Mouse (Mus musculus) adrenal gland, postnatal 4 days (tissue): ENCODE data around the gene Ifna6. TPM values are rescaled to one million over a fixed set of nuclear protein-coding genes. Genes with fewer than 3 reads are reported as not detected.
A peak's percentile ranks its signal among the peaks of the same experiment; 100 is the strongest.
"Not testable (repeated sequence)": the region's sequence is repeated elsewhere in the genome, so short reads cannot be mapped to it uniquely, and the experiment has no call there.

Experiments used
- DNase-seq, 2 experiments: peaks; one replicate each; pipeline ENCODE4 v3.0.0; 2021 to 2022; ENCODE audit warnings: low spot score in 2 of 2, mixed read lengths in 2 of 2
- long read RNA-seq, 2 experiments: library from polyadenylated mRNA; stranded (forward); transcript quantifications; one replicate each; pipeline ENCODE4 v2.0.0; 2021
- total RNA-seq, 2 experiments: library from RNA; stranded (reverse); gene quantifications; 2 replicates each; pipeline ENCODE4 v1.2.3; 2021

Gene Ifna6
- not detected for total RNA-seq
- long read RNA-seq, experiment 1, result 0 reads
- long read RNA-seq, experiment 2, result 0 reads

DNA sequence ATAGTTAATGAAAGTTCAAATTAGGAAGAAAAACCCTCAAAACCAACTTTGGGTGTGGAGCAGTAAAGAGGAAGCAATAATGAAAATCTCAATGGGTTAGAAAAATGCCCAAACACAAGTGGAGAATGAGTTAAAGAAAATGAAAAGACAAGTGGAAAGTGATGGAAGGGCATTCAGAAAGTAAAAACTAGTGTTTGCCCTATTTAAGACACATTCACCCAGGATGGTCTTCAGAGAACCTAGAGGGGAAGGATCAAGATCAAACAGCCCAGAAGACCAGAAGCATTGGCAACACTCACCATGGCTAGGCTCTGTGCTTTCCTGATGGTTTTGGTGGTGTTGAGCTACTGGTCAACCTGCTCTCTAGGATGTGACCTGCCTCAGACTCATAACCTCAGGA lies at the start of gene Ifna6:
Gene Ifna6, plus strand, starts transcription at position 301 of the 400 bp plus-strand sequence.
- not testable (repeated sequence) for DNase-seq

GRCm38 (mm10) chr4:88779550-88779949 lies 47.7 kb upstream of the Ifna6 start, which contains the start of gene Gm13272:
TSS of gene Gm13272 (plus strand) at chr4:88779850.
- DNase-seq, result not testable (repeated sequence)

DNA sequence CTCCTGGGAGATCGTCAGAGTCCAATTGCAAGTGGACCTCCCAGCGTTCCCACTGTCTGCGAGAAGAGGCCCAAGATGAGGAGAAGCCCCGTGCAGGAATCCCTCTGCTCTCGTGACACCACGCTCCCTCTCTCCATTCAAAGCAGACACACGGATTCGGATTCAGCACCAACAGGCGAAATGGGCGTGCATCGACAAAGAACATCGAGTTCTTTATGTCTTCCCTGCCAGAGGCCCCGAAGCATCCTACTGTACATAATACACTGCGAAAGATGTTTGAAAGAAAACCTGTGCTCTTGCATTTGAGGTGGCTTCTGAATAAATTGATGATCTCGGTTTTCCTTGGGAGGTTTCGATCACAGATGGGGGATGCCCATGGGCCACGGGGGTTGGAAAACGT lies 46.9 kb upstream of the Ifna6 start:
- not testable (repeated sequence) for DNase-seq

DNA sequence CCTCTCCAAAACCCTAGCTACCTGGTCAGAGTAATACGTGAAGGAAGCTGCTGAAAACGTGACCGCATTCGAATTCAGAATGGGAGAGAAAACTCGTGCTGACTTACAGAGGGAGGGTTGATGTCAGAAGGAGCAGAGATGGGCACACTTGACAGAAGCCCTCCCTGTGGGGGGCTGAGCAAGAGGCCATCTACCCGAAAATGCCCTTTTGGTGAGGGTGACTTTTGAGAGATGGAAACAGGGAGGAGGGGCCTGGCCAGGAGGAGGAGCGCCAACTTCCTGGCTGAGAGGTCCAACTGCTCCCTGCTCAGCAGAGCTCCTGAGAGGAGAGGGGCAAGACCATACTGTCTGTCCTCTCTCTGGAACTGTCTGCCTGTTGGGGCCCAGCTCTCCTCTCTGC lies 45.4 kb upstream of the Ifna6 start, which contains the start of gene Ifnz:
Gene Ifnz, plus strand, starts transcription at position 301 of the 400 bp plus-strand sequence.
- not testable (repeated sequence) for DNase-seq

- DNase-seq, result not testable (repeated sequence)
Measured at GRCm38 (mm10) chr4:88782335-88782734, 44.9 kb upstream of the Ifna6 start.

DNA sequence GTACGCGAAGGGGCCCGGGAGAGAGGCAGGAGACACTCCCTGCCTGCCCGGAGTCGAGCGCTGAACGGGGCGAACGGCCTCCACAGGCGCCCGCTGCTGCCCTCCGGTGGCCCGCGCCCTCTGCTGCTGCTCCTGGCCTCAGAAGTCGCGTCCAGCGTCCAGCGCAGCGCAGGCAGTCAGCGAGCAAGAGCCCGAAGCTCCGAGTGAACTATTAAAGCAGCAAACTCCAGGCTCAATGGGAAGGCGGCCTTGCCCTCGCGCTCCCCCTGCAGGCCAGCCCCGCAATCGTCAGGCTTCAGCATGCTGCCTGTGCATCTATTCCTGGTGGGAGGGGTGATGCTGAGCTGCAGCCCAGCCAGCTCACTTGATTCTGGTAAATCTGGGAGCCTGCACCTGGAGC lies 41.8 kb upstream of the Ifna6 start, which contains the start of gene Gm13276:
Gene Gm13276, plus strand, starts transcription at position 301 of the 400 bp plus-strand sequence.
- not testable (repeated sequence) for DNase-seq

- peak; percentile 14 to 16 for DNase-seq
Measured at GRCm38 (mm10) chr4:88788402-88788801, 38.8 kb upstream of the Ifna6 start, which contains the start of gene Gm13277. TSS of gene Gm13277 (plus strand) at chr4:88788632.

DNA sequence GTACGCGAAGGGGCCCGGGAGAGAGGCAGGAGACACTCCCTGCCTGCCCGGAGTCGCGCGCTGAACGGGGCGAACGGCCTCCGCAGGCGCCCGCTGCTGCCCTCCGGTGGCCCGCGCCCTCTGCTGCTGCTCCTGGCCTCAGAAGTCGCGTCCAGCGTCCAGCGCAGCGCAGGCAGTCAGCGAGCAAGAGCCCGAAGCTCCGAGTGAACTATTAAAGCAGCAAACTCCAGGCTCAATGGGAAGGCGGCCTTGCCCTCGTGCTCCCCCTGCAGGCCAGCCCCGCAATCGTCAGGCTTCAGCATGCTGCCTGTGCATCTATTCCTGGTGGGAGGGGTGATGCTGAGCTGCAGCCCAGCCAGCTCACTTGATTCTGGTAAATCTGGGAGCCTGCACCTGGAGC lies 36.0 kb upstream of the Ifna6 start, which contains the start of gene Gm13278:
Gene Gm13278, plus strand, starts transcription at position 301 of the 400 bp plus-strand sequence.
- not testable (repeated sequence) for DNase-seq

DNA sequence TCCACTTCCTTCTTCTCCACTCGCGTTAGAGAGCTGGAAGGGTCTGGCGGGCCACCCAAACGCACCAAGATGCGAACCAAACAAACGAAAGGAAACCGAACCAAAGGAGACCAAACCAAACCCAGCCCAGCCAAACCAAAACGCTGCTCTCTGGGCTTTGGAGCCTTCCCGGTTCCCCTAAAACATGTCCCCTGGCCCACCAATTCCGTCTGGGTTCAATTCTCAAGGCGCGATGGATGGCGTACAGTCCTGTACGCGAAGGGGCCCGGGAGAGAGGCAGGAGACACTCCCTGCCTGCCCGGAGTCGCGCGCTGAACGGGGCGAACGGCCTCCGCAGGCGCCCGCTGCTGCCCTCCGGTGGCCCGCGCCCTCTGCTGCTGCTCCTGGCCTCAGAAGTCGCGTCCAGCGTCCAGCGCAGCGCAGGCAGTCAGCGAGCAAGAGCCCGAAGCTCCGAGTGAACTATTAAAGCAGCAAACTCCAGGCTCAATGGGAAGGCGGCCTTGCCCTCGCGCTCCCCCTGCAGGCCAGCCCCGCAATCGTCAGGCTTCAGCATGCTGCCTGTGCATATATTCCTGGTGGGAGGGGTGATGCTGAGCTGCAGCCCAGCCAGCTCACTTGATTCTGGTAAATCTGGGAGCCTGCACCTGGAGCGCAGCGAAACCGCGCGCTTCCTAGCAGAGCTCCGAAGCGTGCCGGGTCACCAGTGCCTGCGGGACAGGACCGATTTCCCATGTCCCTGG lies 33.1 kb upstream of the Ifna6 start, which contains the start of gene Gm13275:
Gene Gm13275, plus strand, starts transcription at position 552 of the 740 bp plus-strand sequence.
- peak; percentile 34 to 37 for DNase-seq

- DNase-seq, result not testable (repeated sequence)
Measured at GRCm38 (mm10) chr4:88797097-88797496, 30.1 kb upstream of the Ifna6 start, which contains the start of gene Gm13279. TSS of gene Gm13279 (plus strand) at chr4:88797397.

DNA sequence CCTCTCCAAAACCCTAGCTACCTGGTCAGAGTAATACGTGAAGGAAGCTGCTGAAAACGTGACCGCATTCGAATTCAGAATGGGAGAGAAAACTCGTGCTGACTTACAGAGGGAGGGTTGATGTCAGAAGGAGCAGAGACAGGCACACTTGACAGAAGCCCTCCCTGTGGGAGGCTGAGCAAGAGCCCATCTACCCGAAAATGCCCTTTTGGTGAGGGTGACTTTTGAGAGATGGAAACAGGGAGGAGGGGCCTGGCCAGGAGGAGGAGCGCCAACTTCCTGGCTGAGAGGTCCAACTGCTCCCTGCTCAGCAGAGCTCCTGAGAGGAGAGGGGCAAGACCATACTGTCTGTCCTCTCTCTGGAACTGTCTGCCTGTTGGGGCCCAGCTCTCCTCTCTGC lies 27.9 kb upstream of the Ifna6 start, which contains the start of gene Gm13285:
Gene Gm13285, plus strand, starts transcription at position 301 of the 400 bp plus-strand sequence.
- not testable (repeated sequence) for DNase-seq

DNA sequence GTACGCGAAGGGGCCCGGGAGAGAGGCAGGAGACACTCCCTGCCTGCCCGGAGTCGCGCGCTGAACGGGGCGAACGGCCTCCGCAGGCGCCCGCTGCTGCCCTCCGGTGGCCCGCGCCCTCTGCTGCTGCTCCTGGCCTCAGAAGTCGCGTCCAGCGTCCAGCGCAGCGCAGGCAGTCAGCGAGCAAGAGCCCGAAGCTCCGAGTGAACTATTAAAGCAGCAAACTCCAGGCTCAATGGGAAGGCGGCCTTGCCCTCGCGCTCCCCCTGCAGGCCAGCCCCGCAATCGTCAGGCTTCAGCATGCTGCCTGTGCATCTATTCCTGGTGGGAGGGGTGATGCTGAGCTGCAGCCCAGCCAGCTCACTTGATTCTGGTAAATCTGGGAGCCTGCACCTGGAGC lies 24.3 kb upstream of the Ifna6 start, which contains the start of gene Gm13287:
Gene Gm13287, plus strand, starts transcription at position 301 of the 400 bp plus-strand sequence.
- not testable (repeated sequence) for DNase-seq

- not testable (repeated sequence) for DNase-seq
Measured at GRCm38 (mm10) chr4:88805231-88805630, 22.0 kb upstream of the Ifna6 start, which contains the start of gene Gm13288. TSS of gene Gm13288 (plus strand) at chr4:88805531.

DNA sequence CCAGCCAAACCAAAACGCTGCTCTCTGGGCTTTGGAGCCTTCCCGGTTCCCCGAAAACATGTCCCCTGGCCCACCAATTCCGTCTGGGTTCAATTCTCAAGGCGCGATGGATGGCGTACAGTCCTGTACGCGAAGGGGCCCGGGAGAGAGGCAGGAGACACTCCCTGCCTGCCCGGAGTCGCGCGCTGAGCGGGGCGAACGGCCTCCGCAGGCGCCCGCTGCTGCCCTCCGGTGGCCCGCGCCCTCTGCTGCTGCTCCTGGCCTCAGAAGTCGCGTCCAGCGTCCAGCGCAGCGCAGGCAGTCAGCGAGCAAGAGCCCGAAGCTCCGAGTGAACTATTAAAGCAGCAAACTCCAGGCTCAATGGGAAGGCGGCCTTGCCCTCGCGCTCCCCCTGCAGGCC lies 21.5 kb upstream of the Ifna6 start:
- not testable (repeated sequence) for DNase-seq

DNA sequence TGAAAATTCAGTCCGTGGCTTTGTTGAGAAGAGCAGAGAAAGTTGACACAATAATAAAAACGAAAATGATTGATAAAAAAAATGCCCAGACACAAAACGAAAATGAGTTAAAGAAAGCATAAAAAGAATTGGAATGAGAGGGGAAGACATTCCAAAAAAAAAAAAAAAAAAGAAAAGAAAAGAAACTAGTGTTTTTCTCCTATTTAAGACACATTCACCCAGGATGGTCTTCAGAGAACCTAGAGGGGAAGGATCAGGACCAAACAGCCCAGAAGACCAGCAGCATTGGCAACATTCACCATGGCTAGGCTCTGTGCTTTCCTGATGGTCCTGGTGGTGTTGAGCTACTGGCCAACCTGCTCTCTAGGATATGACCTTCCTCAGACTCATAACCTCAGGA lies 11.3 kb upstream of the Ifna6 start, which contains the start of gene Ifna7:
Gene Ifna7, plus strand, starts transcription at position 301 of the 400 bp plus-strand sequence.
- no peak for DNase-seq

GRCm38 (mm10) chr4:88819659-88820058 lies 7.6 kb upstream of the Ifna6 start, which contains the start of gene Ifna11:
TSS of gene Ifna11 (plus strand) at chr4:88819959.
- DNase-seq, result no peak

DNA sequence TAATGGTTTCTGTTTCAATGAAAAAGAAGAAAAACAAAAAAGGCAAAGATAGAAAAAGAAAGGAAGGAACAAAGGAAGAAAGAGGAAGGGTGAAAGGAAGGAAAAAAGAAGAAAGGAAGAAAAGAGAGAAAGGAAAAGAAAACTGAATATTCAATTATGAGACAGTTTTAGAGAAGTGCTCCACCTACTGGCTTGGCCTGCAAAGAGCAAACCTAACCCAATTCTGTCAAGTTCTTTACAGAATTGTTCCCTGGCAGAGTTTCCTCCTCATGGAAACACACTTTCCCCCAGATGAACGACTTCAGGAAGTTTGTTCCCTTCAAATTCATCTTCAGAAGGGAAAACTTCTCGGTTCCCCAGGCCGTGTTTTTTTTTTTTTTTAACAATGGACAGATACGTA lies 4.2 kb upstream of the Ifna6 start:
- DNase-seq, result no peak

GRCm38 (mm10) chr4:88830523-88830922 lies 3.3 kb downstream of the Ifna6 start:
- DNase-seq, result no peak

DNA sequence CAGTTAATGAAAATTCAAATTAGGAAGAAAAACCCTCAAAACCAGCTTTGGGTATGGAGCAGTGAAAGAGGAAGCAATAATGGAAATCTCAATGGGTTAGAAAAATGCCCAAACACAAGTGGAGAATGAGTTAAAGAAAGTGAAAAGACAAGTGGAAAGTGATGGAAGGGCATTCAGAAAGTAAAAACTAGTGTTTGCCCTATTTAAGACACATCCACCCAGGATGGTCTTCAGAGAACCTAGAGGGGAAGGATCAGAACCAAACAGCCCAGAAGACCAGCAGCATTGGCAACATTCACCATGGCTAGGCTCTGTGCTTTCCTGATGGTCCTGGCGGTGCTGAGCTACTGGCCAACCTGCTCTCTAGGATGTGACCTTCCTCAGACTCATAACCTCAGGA lies 8.0 kb downstream of the Ifna6 start, which contains the start of gene Ifna5:
Gene Ifna5, plus strand, starts transcription at position 301 of the 400 bp plus-strand sequence.
- DNase-seq, result not testable (repeated sequence)

DNA sequence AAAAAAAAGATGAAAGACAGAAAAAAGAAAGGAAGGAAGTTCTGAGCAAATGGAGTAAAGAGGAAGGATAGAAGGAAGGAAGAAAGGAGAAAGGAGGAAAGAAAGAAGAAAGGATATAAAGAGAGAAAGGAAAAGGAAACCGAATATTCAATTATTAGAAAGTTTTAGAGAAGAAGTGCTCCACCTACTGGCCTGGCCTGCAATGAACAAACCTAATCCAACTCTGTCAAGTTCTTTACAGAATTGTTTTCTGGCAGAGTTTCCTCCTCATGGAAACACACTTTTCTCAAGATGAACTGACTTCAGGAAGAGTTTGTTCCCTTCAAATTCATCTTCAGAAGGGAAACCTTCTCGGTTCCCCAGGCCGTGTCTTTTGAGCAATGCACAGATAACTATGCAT lies 11.6 kb downstream of the Ifna6 start:
- no peak for DNase-seq

DNA sequence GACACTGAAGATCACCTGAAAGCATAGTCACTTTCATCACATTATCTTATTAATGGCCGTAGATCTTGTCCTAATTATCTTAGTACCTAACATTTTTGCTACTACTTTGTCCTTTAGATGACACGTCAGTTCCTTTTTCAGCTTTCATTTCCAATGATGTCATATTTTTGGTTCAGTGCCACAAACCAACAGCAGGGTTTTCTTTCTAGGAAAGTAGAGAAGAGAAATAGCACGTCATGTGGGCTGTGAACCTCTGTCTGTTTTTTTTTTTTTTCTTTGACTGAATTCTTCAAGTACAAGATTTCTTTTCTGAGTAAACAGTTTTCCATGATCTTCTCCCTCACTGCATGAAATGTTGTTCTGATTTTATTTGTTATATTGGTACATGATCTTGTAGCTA lies 12.8 kb downstream of the Ifna6 start:
- DNase-seq, result no peak
